28 mouse cellular contexts compared by ENCODE assay signal in the genomic region with DNA sequence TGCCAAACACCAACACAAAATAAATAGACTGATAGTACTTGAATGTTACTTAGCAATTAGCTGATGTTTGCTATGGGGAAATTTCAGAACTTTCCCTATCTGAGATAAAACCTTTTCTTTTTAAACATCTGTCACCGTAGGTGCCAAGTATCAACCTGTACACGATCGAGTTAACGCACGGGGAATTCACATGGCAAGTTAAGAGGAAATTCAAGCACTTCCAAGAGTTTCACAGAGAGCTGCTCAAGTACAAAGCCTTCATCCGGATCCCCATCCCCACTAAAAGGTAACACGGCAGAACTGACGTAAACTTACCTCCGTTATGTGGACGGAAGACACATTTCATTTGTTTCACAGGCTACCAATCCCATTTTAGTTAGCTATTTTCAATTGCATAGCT.
"Had no signal": no experiment of that assay in that cellular context is flagged by ENCODE, and none has a peak within 500 bp of the region (broad histone marks: within the 10 kb centered on the region; RNA-seq: fewer than 3 reads in every experiment).

No protein-coding gene starts in this region.

- DNase-seq: cerebellum, adult 18-20 months; cerebellum, adult 2 months; cerebellum, adult 8-10 months; cerebellum, adult 9-10 months; cerebellum, adult 9-11 months; cerebellum, postnatal 10 days; cerebellum, postnatal 14 days; cerebellum, postnatal 25 days; cerebellum, postnatal 36 days; embryo, embryonic 11 days; forebrain, postnatal 0 days; gastrocnemius, adult 2 months; gastrocnemius, postnatal 10 days; gastrocnemius, postnatal 14 days; gastrocnemius, postnatal 25 days; gastrocnemius, postnatal 36 days; heart, adult 18-20 months had no signal

- H3K4me2 ChIP-seq: embryonic facial prominence, embryonic 12.5 days; embryonic facial prominence, embryonic 13.5 days; embryonic facial prominence, embryonic 15.5 days; forebrain, embryonic 12.5 days; forebrain, embryonic 13.5 days; forebrain, embryonic 15.5 days had no signal

- H3K27ac ChIP-seq: embryonic facial prominence, embryonic 10.5 days; embryonic facial prominence, embryonic 12.5 days; embryonic facial prominence, embryonic 13.5 days; embryonic facial prominence, embryonic 15.5 days; forebrain, embryonic 10.5 days; forebrain, embryonic 12.5 days; forebrain, embryonic 13.5 days; forebrain, embryonic 15.5 days; gastrocnemius, adult 2 months had no signal

- H3K36me3 ChIP-seq: embryonic facial prominence, embryonic 10.5 days; embryonic facial prominence, embryonic 12.5 days; embryonic facial prominence, embryonic 13.5 days; embryonic facial prominence, embryonic 15.5 days; forebrain, embryonic 10.5 days; forebrain, embryonic 12.5 days; forebrain, embryonic 15.5 days had no signal

- H3K9me3 ChIP-seq: embryonic facial prominence, embryonic 10.5 days; embryonic facial prominence, embryonic 12.5 days; embryonic facial prominence, embryonic 13.5 days; embryonic facial prominence, embryonic 15.5 days; forebrain, embryonic 10.5 days; forebrain, embryonic 12.5 days; forebrain, embryonic 13.5 days; forebrain, embryonic 15.5 days had no signal

- H3K27me3 ChIP-seq: embryonic facial prominence, embryonic 12.5 days; embryonic facial prominence, embryonic 13.5 days; embryonic facial prominence, embryonic 15.5 days; forebrain, embryonic 12.5 days; forebrain, embryonic 13.5 days; forebrain, embryonic 15.5 days had no signal

- H3K4me1 ChIP-seq: embryonic facial prominence, embryonic 15.5 days had no signal

- ATAC-seq: forebrain, embryonic 13.5 days; forebrain, embryonic 14.5 days; forebrain, embryonic 15.5 days; forebrain, embryonic 16.5 days; forebrain, postnatal 0 days had no signal

- H3K9ac ChIP-seq: embryonic facial prominence, embryonic 12.5 days; embryonic facial prominence, embryonic 13.5 days; embryonic facial prominence, embryonic 15.5 days; forebrain, embryonic 12.5 days; forebrain, embryonic 13.5 days; forebrain, embryonic 15.5 days; forebrain, postnatal 0 days had no signal

- H3K4me3 ChIP-seq: embryonic facial prominence, embryonic 10.5 days; embryonic facial prominence, embryonic 12.5 days; embryonic facial prominence, embryonic 13.5 days; embryonic facial prominence, embryonic 15.5 days; erythroblast, embryonic 14.5 days; forebrain, embryonic 10.5 days; forebrain, embryonic 12.5 days; forebrain, embryonic 13.5 days; forebrain, embryonic 15.5 days; gastrocnemius, adult 2 months had no signal
